Mouse (Mus musculus) c-Kit-positive CD71-positive TER-119-positive erythroid progenitor cells, embryonic 14.5 days (primary cell): ENCODE data around the gene Cdkal1.

Source experiments
- DNase-seq: peaks from one replicate; pipeline ENCODE4 v3.0.0-alpha.2; 2013; ENCODE audit warnings: low spot score

The Cdkal1 gene

DNA sequence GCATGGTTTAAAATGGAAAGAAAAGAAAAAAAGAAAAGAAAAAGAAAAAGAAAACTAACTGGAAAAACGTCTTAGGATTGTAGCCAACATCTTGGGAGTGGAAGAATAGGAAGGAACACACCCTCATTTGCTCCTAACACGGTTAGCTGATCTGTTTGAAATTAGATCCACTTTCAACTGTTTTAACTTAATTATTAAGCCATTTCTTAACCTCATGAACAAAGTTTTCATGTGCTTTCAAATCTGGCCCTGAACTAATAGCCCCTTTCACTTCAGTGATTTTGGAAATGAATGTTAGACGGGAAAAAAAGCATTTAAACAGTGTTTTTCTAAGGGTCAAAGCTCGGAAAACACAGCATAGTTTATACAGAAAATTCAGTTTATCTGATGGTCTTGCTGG is 505.5 kb downstream of the Cdkal1 start:
- DNase-seq = no peak

DNA sequence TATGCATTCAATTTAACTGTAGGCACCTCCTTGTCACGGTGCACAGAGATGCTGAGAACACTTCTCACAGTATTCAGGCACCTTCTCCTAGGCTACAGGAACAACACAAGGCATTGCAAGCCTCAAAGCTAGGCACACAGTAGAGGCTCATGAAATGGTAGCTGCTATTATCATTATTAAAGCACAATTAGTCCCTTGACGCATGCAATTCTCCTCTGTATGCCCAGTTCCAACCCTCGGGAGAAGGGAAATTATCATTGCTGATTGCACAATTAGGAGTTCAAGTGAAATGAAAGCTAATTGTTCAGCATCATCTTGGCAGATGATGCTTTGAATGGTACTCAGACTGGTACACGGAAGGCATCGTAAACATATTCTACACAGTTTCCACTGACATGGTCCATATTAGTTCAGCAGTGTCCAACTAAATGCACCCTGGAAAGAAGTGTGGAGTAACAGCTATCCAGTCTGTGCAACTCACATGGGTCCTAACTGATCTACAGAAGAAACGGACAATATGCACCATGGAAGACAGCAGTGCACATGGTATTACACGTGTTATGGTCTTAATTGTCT is 506.0 kb downstream of the Cdkal1 start:
- DNase-seq = no peak

DNA sequence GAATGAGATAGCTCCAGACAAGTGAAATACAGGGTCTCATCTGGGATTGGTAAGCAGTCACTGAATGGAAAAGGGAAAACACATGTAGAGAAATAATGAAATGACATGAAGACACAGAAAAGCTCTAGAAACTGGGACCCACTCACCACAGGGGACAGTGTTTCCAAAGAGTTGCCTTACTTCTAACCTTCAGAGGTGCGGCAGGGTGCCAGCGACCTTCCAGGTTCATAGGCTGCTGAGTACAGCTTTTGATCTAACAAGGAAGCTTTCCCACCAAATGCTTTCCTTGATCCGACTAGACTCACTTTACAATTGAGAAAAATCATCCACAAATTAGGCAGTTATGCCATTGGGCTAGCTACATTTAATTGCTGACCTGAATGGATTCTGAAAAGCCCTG is 507.1 kb downstream of the Cdkal1 start:
- DNase-seq = no peak

DNA sequence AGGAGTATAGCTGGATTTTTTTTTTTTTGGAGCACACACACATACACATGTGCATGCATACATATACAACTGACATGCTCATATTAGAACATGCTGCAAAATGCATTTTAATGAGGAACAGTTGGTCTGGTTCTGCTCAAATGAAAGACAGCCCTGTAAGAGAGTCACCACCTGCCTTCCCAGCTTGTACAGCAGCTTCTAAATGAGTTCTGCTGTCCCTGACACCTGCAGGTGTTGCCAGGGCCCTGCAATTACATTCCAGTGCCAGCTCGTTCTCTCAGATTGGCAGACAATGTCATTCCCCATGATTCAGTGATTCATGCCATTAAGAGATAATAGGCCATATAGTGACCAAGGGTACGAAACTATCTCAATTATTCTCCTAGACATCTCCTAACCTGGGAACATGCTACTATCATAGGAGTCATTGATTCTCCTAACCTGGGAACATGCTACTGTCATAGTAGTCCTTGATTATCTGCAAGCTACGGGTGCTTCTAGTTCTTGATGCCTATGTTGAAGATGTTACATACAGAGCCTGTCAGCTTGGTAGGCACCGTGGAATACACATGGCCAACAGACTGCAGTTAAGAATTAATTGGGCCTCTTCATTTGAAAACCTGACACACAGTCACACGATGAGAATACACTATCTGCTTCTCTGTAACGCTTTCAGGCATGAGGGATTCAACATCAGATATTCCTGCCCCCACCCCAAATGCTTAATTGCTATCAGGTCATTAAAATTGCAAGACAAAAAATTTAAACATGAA is 522.6 kb downstream of the Cdkal1 start:
- no peak for DNase-seq

DNA sequence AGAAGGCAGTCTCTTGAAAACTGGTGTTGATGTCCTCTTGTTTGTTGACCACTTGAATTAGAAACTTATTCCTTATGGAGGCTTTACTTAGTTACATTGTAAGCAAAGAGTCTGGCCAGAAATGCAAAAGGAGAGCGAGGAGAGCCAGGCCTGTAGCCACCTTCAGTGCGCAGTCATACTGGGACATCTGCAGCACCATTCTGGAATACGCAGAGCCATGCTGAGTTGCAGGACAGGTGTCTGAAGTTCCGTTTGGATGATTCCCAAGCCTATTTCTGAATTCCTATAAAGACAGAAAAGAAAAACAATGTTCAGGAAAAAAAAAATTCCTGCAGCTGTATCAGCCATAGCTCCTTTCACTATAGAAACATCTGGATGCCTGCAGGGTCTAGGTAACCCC is 529.5 kb downstream of the Cdkal1 start:
- DNase-seq = no peak

DNA sequence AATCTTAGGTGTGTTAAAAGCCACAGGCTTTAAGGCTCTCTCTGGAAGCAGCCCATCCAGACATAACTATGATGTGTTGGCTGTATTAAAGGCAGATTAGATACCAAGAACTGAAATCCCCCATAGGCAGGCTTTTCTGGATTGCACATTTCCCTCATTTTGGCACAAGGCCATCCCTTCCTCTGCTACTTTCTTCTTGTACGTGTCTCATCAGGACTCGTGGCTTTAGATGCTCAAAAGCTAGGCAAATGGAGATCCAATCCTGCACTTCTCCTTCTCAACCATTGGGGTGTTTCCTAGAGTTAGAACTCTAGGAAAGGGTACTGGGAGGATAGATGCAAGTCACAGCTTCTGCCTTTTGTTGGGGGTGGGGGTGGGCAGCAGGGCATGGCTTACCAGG is 535.1 kb downstream of the Cdkal1 start:
- no peak for DNase-seq

DNA sequence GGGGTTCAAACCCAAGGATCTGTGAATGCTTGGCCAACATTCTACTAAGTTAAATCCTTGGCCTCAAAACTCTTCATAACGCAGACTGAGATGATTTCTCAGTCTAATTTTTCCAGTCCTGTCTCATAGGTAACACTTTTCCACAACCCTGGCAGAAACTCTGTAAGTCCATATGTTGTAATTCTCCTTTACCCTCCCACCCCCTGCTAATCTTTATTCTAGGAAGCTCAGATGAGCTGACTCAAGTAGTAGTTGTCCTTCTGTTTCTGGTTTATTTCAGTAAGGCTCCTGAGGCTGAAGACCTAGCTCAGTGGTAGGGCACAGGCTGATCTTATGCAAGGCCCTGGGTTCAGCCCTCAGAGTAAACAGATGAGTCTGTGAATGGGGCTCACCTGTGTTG is 537.8 kb downstream of the Cdkal1 start:
- no peak for DNase-seq

DNA sequence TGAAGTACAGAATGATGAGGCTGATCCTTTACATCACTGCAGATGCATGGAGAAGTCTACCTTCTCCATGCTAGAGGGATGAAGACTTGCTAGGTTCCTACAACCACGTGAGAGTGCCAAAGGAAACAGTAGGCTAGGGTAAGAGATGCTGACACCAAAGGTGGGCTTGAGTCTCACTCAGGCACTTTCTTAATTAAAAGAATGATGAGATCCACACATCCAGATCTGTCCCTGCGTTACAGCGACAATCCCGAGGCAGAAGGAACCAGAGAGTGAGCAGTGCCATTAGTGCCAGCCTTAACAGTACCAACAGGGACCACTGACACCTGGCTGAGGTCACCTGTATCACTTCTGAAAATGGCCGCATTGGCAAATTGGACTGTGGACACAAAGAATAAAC is 539.2 kb downstream of the Cdkal1 start:
- DNase-seq = no peak

DNA sequence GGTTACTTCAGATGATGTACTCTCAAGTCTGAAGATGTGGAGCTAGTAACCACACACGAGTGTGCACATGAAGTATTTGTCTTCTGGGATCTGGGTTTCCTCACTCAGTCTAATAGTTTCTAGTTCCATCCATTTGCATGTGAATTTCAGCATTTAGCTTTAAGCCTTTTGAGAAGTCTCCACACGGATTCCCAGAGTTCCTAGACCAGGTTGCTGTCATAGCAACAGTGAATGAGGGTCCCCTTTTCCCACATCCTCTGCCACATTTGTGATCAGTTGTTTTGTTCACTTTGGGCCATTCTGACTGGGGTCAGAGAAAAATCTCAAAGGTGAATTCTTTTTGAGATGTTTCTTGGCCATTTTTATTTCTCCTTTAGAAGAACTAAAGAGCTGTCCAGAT is 543.4 kb downstream of the Cdkal1 start:
- DNase-seq = no peak

DNA sequence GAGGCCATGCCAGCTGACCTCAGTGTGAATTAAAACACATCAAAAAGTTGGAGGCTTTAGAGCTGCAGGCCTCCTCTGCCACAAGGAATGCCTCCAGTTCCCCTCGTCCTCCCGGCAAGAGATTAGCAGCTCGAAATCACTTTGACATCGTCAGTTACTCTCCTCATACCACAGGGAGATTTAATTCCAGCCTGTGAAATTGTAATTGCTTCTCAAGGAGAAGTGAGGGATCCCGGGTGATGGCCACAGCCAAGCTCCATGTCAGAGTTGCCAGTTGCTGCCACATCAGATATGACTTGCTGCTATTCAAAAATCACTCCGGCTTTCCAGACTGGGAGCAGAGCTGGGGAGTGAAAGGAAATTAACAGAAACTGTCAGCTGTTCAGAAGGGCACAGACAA is 548.1 kb downstream of the Cdkal1 start:
- DNase-seq = no peak

DNA sequence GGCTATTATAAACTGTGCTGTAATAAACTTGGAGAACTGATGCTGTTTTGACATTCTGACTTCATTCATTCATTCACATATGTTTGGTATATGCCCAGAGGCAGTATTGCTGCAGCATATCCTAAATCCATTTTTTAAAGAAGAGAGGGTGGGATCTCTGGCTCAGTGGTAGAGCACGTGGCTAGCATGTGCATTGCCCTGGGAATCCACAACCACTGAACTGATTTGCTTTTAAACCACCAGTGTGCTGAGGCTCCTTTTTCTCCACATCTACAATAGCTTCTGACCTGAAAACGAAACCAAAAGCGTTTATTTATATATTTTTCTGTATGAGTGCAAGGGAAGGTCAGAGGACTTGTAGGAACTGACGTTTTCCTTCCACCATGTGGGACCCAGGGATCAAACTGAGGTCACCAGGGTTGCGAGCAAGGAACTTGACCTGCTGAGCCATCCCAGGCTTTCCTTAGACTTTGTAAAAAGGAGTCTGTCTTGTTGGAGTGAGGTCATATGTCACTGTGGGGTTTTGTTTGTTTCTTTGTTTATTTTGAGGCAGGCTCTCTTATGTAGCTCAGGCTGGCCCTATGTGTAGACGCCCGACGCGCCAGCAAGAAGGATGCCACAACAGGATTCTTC is 562.8 kb downstream of the Cdkal1 start:
- no peak for DNase-seq

DNA sequence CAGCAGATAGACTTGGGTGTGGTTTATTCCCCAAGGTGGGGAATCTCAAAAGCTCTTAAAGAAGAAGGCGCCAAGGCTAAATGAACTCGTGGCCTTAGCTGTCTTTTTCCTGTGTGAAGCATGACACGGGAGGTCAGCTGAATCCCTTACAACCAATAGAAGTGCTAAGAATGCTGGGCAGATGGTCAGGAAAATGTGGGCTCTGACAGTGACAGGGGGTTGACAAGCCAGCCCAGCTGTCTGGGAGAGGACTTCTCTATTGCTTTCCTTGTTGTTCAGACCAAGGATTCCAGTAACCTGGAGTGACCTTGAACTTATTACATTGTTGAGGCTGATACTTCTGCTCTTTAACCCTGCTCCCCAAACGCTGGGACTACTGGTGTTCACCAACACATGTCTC is 564.9 kb downstream of the Cdkal1 start:
- DNase-seq = no peak

DNA sequence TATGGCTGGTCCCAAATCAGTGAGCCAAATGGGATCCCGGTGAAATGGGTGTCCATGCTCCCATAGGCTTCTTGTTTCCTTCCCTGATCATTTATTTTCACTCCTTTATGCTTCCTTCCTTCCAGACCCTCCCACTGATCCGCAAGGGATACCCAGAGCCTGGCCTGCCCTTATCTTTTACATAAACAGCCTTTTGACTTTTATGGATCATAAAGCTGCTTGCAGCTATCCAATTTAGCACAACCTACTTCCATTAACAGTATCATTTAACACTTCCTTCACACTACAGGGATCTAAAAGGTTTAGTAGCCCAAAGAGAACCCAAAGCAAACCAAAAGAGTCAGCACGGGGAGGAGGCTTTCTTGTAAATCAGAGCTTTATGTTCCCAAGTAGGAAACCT is 570.4 kb downstream of the Cdkal1 start:
- no peak for DNase-seq

DNA sequence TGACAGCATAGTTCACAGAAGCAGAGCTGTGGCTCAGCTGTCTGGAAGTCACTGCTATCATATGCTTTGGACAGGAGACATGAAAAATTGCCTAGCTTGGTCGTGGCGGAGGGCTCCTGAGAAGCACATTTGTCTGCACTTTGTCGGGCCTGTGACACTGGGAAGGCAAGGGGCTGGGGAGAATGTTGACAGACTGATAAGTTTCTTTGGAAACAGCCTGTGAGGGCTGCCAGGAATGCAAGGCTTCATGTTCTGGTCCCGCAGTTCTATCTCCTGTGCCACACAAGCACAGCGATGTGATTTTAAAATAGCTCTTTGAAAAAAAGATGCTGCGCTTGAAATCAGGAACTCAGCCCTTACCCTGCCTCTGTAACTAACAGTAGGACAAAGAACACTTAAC is 573.9 kb downstream of the Cdkal1 start:
- DNase-seq = no peak

DNA sequence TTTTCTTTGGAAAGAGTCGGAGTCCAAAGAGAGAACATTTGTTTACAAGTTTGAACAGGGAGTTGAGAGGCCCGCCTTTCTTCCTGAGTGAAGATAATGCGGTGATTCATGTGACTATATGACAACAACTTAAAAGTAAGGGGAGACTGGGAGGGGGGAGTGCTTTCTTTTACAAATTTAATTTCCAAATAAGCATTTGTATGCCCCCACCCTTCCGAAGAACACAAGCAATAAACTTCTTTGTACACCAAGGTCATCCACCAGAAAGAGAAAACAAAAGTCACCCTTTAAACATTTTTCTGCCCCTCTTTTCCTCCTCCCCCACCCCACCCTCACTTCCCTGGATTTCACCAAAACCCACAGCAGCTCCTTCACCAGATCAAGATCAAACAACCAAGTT is 577.3 kb downstream of the Cdkal1 start:
- DNase-seq = no peak

DNA sequence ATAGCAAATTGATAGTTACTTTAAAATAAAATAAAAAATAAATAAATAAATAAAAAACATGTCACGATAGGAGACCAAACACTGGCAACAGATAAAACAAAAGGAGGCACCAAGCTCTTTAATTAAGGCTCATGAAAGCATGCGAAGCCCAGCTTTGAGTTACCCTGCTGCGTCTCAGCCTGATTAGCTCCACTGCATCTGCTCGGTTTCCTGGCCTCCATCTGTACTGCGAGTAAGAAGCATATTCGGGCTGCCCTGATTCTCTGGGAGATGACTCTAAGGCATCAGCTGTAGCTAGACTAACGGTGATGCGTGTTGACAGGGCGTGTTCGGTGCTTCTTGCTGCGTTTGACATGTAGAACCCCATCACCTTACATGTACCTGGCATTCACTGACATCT is 581.2 kb downstream of the Cdkal1 start:
- DNase-seq = no peak

DNA sequence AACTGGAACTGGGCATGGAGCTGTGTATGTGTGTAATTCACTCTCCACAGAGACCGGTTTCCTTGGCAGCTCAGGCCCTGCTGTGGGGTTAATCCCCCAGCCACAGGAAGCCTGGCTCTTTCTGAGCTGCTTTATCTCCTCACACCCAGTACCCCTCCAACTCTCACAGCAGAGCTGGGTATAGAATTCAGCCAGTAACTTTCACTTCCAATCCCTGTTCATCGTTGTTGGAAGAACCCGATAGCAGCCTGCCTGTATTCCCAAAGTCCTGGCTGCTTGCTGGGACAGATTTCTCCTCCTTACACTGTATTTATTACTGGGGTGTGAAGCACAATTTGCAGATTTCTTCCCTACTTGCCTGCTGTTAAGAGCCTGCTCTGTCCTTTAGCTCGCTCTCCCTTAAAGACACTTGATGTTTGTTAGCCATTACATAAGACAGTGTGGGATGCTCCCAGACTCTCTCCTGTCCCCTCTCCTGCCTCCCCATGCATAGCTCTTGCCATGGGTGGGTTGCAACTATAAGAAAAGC is 581.7 kb downstream of the Cdkal1 start:
- no peak for DNase-seq

DNA sequence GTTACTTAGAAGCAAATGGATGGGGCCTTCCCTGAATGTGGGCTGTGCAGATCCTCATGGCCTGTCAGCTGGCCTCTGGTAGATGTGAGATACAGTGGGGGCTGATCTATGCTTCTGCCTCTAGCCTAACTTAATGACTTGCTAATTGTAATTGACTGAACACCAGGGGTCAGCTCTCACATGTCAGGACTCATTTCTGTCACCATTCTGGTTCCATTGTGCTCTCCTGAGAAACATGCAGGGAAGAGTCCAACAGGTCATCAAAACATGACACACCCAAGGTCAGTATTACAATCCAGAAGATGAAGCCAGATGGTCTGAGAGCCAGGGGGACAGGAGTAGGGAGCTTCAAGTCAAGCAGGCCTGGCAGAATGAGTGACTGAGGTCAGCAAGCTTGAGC is 584.0 kb downstream of the Cdkal1 start:
- DNase-seq = no peak

DNA sequence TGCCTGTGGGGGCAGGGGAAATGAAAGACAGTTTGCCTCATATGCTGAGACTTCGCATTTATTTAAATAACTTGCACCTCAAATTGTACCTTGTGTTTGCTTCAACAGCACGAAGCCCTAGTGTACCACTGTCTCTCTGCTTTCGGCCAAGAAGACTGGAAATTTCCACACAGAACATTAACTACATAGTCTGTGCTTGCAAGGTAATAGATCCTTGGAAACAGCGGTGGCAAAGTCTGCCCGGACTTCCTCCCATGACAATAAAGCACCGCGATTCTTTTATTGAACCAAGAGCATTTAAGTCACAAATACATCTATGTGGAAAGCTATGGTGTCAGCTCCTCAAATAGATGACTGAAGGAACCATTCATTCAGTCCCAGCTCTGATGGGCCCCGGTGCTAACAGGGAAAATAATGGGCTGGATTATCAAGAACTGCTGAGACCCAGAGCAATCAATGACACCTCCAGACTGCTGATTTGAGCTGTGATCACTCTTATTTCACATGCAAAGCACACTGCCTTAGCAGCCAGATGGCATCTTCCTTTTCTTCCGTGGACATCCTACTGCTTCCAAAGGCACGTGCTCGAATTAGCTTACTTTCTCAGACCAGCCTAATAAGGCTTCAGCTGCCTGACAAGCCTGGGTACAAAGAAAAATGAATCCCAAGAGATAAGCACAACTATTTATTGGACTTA is 591.3 kb downstream of the Cdkal1 start:
- no peak for DNase-seq

DNA sequence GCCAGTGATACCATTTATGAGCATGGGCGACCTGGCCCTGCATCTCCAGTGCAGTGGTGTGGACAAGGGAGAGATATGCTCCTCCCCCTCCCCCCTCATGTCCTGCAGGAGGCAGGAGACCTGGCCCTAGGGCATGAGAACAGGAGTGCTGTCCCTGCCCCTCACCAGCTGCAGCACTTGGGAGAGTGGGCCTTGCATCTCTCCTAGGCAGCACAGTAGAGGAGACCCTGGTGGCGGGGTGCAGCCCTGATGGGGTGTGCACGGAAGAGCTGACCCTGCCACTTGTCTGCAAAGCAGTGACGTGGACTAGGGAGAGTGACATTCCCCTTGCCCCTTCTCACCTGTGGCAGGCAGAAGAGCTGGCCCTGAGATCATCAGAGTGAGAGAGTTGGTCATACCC is 593.3 kb downstream of the Cdkal1 start:
- DNase-seq = no peak

DNA sequence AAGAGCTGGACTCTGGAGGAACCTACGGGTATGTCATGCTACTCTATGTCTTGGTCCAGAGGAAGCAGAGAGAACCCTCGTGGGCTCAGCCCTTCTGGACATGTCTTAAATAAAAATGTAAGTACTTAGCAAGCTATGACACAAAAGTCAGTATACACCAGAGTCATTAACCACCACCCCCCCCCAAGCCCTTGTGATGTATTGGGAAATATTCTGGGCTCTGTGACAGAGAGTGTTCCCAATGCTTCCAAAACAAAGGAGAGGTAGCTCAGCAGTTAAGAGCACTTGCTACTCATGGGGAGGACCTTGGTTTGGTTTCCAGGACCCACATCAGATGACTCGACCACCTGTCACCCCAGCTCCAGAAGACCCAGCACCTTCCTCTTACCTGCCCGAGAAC is 606.9 kb downstream of the Cdkal1 start:
- no peak for DNase-seq

DNA sequence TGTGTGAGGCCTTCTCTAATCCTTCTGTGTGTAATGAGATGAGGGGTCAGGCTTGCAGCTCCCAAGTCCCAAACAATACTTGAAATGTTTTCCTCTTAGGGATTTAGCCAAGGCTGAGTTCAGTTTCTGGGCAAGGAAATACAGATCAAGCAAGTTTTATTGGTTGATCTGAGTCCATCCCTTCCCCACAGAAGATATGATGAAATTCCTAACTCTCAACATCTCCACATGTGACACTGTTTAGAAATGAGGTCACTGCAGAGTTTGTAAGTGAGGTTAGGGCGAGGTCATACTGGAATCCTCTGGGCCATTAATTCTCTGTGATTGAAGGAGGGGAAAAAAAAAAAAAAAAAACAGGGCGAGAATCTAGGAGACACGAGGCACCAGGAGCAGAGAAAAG is 607.7 kb downstream of the Cdkal1 start:
- no peak for DNase-seq

DNA sequence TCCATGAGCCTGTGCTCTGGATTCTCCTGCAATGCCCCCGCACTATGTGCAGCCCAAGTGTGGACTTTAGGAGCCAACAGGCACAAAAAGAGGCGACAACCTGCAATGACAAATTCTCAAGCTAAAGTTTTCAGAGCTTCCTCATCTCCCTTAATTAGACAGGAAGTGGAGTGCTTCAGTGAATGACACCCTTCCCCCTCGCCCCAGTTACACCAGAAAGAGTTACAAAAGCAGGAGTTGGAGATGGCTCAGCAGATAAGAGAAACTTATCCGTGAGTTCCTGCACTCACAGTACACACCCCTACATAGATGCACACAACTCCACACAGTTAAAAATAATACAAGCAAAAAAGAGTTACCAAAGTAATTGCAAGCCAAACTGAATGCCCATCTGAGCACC is 620.4 kb downstream of the Cdkal1 start:
- DNase-seq = no peak
